Mouse (Mus musculus): ENCODE data around the gene Prkcd.

Prkcd gene

GRCm38 (mm10) chr14:30570303-30570702 is 55.7 kb downstream of the Prkcd start:
- DNase-seq = no peak

- no peak for DNase-seq
Measured at GRCm38 (mm10) chr14:30568016-30568415, 58.0 kb downstream of the Prkcd start.

- DNase-seq = no peak
Measured at GRCm38 (mm10) chr14:30566317-30566716, 59.7 kb downstream of the Prkcd start.

- DNase-seq = no peak
Measured at GRCm38 (mm10) chr14:30564451-30564850, 61.6 kb downstream of the Prkcd start.

- no peak for DNase-seq
Measured at GRCm38 (mm10) chr14:30562343-30562742, 63.7 kb downstream of the Prkcd start.

GRCm38 (mm10) chr14:30561470-30562187 is 64.4 kb downstream of the Prkcd start:
- no peak for DNase-seq

GRCm38 (mm10) chr14:30560803-30561389 is 65.1 kb downstream of the Prkcd start:
- no peak for DNase-seq

- DNase-seq = no peak
Measured at GRCm38 (mm10) chr14:30559321-30559850, 66.6 kb downstream of the Prkcd start.

GRCm38 (mm10) chr14:30557730-30558129 is 68.3 kb downstream of the Prkcd start:
- no peak for DNase-seq

GRCm38 (mm10) chr14:30556651-30557050 is 69.4 kb downstream of the Prkcd start:
- DNase-seq = no peak

- no peak for DNase-seq
Measured at GRCm38 (mm10) chr14:30553185-30553584, 72.8 kb downstream of the Prkcd start.

GRCm38 (mm10) chr14:30551981-30552380 is 74.0 kb downstream of the Prkcd start:
- DNase-seq = no peak

GRCm38 (mm10) chr14:30551509-30551908 is 74.5 kb downstream of the Prkcd start:
- no peak for DNase-seq

GRCm38 (mm10) chr14:30550232-30551070 is 75.6 kb downstream of the Prkcd start:
- DNase-seq = no peak

GRCm38 (mm10) chr14:30549777-30550149 is 76.2 kb downstream of the Prkcd start:
- DNase-seq = peak; percentile 36 to 50

- DNase-seq = peak; percentile 92 to 93
Measured at GRCm38 (mm10) chr14:30548965-30549776, 76.8 kb downstream of the Prkcd start.

GRCm38 (mm10) chr14:30548131-30548720 is 77.8 kb downstream of the Prkcd start, which contains the start of gene Tkt:
Tkt (plus strand) TSS chr14:30548359.
- DNase-seq = peak in 1 of 2 experiments; percentile 28

Data from thymus, postnatal 36 days (tissue).